Mouse (Mus musculus) small intestine, adult 2 months (tissue): ENCODE measurements around the gene Kxd1. TPM values are rescaled to one million over a fixed set of nuclear protein-coding genes. Genes with fewer than 3 reads are reported as not detected.

Experiments used
- H3K27ac ChIP-seq: fragments of 200-500 bp; 2 replicates; pipeline ENCODE4 v1.5.1; 2012; ENCODE audit warnings: low read depth, low read length, control low read depth, inconsistent platforms; ENCODE audit not compliant: insufficient read depth
- H3K27me3 ChIP-seq: fragments of 200-500 bp; 2 replicates; pipeline ENCODE4 v1.6.1; 2012; ENCODE audit warnings: mild to moderate bottlenecking, moderate library complexity, low read length, inconsistent platforms; ENCODE audit not compliant: control insufficient read depth, insufficient read depth
- H3K36me3 ChIP-seq: fragments of 200-500 bp; 2 replicates; pipeline ENCODE4 v1.6.1; 2012; ENCODE audit warnings: mild to moderate bottlenecking, low read length, control low read depth, inconsistent platforms; ENCODE audit not compliant: control insufficient read depth, insufficient read depth
- H3K4me1 ChIP-seq: fragments of 200-500 bp; 2 replicates; pipeline ENCODE4 v1.6.1; 2012; ENCODE audit warnings: low read length, inconsistent platforms, mixed read lengths; ENCODE audit not compliant: control insufficient read depth, insufficient read depth, insufficient read length
- H3K4me3 ChIP-seq: fragments of 200-500 bp; 2 replicates; pipeline ENCODE4 v1.5.1; 2012; ENCODE audit warnings: low read depth, mild to moderate bottlenecking, control low read depth, inconsistent platforms, low read length, moderate library complexity
- CTCF ChIP-seq: fragments of 200-500 bp; IDR thresholded peaks from 2 replicates; pipeline ENCODE4 v1.5.1; 2012; ENCODE audit warnings: low read depth, mild to moderate bottlenecking, control low read depth, inconsistent platforms, low read length, moderate library complexity, mixed read lengths; ENCODE audit not compliant: insufficient replicate concordance, insufficient read length; ENCODE audit errors: extremely low read depth
- POLR2A ChIP-seq: fragments of 200-500 bp; IDR thresholded peaks from 2 replicates; pipeline ENCODE4 v1.6.1; 2012; ENCODE audit warnings: low read depth, mild to moderate bottlenecking, control low read depth, inconsistent platforms, low read length, moderate library complexity
- WGBS: fragments of 180-500 bp; shearing (Covaris S2); methylation state at CpG from one replicate; pipeline ENCODE4 v1.1.7; 2018; 5-methylcytosine and 5-hydroxymethylcytosine counted together
- polyA plus RNA-seq: library from polyadenylated mRNA; depleted of rRNA; stranded (reverse); fragments of >200 nt; gene quantifications from 2 replicates; pipeline ENCODE4 v1.2.3, GENCODE M21; 2012

The Kxd1 gene
- polyA plus RNA-seq, 1 experiment, result 64.4 TPM

DNA sequence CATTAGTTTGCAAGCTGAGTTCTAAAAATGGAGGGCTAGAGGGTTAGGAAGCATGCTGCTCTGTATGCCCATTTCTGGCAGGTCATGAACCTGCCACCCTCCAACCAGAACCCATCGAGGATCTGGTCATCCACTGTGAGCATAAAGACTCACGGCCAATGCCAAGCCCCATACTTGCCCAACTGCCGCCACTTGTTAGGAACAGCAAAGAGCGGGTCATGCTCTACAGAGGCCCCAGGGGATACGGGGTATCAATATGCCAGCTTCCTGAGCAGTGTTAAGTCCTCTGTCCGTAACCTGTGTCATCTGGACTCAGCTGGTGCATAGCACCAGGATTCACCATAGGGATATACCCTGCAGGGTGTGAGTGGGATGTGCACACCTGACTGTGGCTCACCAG is 63.6 kb downstream of the Kxd1 start:
- Histone ChIP-seq H3K27ac (no peak overlapping the region), H3K4me1 (peaks cover 5% of the 10 kb centered on the region; the same call in 1 of the 2 replicates), H3K36me3 (no peaks in the 10 kb centered on the region; the same call in 1 of the 2 replicates), H3K4me3 (no peak overlapping the region), H3K27me3 (no peaks in the 10 kb centered on the region)
- WGBS, result 93% methylated on average over 6 of the region's 6 CpGs
- TF ChIP-seq CTCF, result no peak
- TF ChIP-seq POLR2A, result no peak

DNA sequence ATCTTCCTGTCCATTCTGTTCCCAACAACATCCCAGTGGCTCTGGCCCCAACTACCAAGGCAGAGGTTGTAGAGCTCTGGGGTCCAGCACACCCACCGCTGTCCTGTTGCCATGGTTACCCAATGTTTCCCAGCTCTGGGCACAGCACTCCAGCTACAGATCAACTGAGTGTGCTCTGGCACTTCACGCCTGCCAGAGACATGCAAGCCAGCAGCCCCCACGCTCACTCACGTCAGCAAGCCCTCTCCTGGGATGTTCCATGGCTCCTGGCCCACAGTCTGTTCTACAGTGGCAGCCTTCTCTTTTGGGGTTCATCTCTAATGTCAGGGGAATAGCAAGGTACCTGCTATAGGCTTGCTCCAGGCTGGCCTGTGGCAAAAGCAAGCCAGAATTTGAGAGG is 64.5 kb downstream of the Kxd1 start:
- Histone ChIP-seq H3K36me3 (no peaks in the 10 kb centered on the region; the same call in 1 of the 2 replicates), H3K27me3 (no peaks in the 10 kb centered on the region), H3K4me1 (peaks cover 5% of the 10 kb centered on the region; the same call in 1 of the 2 replicates), H3K27ac (no peak overlapping the region), H3K4me3 (no peak overlapping the region)
- no peak for TF ChIP-seq POLR2A
- TF ChIP-seq CTCF, result no peak
- WGBS, result 88% methylated on average over 4 of the region's 4 CpGs

DNA sequence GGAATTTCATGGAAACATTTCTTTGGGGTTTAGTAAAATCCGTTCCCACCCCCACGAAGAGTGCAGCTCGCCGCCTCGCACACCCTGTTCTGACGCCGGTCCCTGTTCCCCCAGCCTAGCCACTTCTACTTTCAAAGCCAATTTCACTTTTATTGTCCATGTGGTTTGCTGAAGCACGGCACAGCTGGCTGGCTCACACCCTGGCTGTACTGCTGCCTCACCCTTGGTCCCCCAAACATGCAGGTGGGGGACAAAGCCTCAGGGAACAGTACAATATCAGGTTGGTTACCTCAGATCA is 65.3 kb downstream of the Kxd1 start:
- H3K36me3 ChIP-seq, result no peaks in the 10 kb centered on the region; the same call in 1 of the 2 replicates
- peaks cover 4% of the 10 kb centered on the region; the same call in 1 of the 2 replicates for H3K4me1 ChIP-seq
- no peak overlapping the region for H3K27ac ChIP-seq
- 88% methylated on average over 8 of the region's 8 CpGs for WGBS
- no peaks in the 10 kb centered on the region for H3K27me3 ChIP-seq
- no peak overlapping the region for H3K4me3 ChIP-seq
- no peak for TF ChIP-seq POLR2A
- TF ChIP-seq CTCF, result no peak

DNA sequence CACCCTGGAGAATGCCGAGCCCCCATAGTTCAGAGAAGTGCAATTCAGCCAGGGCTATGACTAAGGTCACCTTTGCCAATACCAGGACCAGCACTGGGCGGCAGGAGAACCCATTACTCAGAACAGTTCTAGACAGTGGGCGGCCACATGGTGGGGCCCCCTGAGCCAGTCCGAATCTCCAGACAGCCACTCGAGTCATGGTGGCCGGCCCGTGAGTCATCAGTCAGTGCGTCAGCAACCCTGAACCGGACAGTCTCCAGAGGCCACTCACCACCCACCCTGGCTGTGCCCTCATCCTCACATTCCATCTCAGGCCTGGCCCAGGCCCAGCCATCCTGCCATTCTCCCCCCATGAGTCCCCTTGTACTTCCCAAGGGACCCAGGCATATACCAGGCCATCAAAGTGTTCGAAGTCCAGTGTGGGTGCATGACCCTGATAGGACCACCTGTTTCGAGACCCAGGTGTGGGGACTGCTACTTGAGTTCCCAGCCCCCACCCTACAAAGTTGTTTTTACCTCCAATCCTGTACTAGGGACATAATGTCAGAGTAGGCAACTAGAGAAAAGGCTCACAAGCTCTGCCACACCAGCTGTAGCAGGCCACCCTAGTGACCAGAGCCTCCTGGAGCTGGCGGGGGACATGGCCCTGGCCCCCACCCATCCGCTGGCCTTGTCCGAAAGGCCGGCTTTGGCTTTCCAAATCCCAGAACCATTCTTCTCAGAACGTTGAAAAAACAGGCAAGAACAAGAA is 65.8 kb downstream of the Kxd1 start:
- Histone ChIP-seq H3K36me3 (no peaks in the 10 kb centered on the region; the same call in 1 of the 2 replicates), H3K27ac (no peak overlapping the region), H3K4me3 (no peak overlapping the region), H3K27me3 (no peaks in the 10 kb centered on the region), H3K4me1 (no peaks in the 10 kb centered on the region)
- TF ChIP-seq POLR2A (no peak), CTCF (no peak)
- WGBS, result 90% methylated on average over 16 of the region's 16 CpGs

DNA sequence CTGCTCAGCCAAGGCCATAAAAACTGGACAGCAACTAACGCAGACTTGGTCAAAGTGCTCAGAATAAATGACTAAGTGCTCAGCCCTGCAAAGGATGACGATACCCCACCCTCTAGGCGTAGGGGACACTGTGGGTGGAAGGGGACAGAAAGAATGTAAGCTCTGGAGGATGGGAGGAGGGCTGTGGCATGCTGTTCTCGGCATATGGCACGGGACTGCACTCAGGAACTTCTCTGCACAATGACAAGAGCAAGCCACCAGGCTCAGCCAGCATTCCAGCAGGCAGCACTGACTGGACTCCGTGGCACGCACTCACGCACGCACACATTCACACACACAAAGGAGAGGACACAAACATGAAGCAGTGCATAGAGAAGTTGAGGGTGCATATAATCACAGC is 67.2 kb downstream of the Kxd1 start:
- Histone ChIP-seq H3K27me3 (no peaks in the 10 kb centered on the region), H3K4me3 (no peak overlapping the region), H3K4me1 (no peaks in the 10 kb centered on the region), H3K27ac (no peak overlapping the region), H3K36me3 (no peaks in the 10 kb centered on the region; the same call in 1 of the 2 replicates)
- WGBS, result 83% methylated on average over 9 of the region's 9 CpGs
- no peak for TF ChIP-seq POLR2A
- TF ChIP-seq CTCF, result no peak

DNA sequence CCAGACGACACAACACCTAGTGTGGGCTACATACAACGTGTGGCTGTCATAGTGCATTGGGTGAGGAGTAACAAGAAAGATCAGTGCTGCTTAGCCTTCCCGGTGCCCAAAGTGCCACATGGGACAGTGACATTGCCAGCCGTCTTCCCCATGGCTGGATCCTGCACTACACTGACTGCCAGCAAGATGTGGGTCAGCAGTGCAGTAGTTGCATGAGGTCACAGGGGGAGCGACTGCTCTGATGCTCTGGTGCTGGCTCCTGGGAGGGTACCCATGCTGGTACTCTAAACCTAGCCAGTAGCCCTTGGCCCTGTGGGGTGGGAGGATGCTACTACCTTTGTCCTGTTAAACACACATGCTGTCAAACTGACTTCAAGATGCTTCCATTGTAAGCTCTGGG is 67.6 kb downstream of the Kxd1 start:
- TF ChIP-seq CTCF (no peak), POLR2A (no peak)
- H3K27ac ChIP-seq, result no peak overlapping the region
- H3K4me3 ChIP-seq, result no peak overlapping the region
- no peaks in the 10 kb centered on the region for H3K36me3 ChIP-seq
- H3K4me1 ChIP-seq, result no peaks in the 10 kb centered on the region
- H3K27me3 ChIP-seq, result no peaks in the 10 kb centered on the region
- WGBS, result 97% methylated on average over 5 of the region's 5 CpGs

DNA sequence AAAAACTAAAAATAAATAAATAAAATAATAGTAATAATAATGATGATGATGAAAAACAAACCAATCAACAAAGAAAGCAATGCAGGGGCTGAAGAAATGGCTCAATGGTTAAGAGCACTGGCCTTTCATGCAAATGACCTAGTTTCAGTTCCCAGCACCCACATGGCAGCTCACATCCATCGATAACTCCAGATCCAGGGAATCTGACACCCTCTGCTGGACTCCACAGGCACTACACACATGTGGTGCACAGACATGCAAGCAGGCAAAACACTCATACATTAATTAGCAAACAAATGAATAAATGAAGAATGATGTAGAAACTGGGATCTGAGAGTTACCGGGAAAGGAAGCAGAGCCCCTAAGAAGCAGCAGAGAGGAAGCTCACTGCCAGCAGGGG is 68.1 kb downstream of the Kxd1 start:
- no peaks in the 10 kb centered on the region for H3K36me3 ChIP-seq
- TF ChIP-seq CTCF (no peak), POLR2A (no peak)
- no peaks in the 10 kb centered on the region for H3K4me1 ChIP-seq
- no peak overlapping the region for H3K4me3 ChIP-seq
- H3K27ac ChIP-seq, result no peak overlapping the region
- H3K27me3 ChIP-seq, result no peaks in the 10 kb centered on the region
- 94% methylated on average over 2 of the region's 2 CpGs for WGBS
